Mouse (Mus musculus) heart, embryonic 16.5 days (tissue): ENCODE data around the gene Rimbp2. TPM values are rescaled to one million over a fixed set of nuclear protein-coding genes. Genes with fewer than 3 reads are reported as not detected.

Experiments
- ATAC-seq: fragments of 200-750 bp; cut with Nextera tagmentation; replicated peaks from 2 replicates; pipeline ENCODE4 v1.8.0; 2017; ENCODE audit warnings: moderate number of reproducible peaks; ENCODE audit not compliant: insufficient read depth, low FRiP score; ENCODE audit errors: extremely low read depth
- H3K27ac ChIP-seq: fragments of 300-500 bp; sonication (generic); 2 replicates; pipeline ENCODE4 v1.5.1; 2014; ENCODE audit warnings: mild to moderate bottlenecking, low read length, control low read depth, moderate library complexity
- H3K27me3 ChIP-seq: fragments of 300-500 bp; sonication (generic); 2 replicates; pipeline ENCODE4 v1.6.1; 2014; ENCODE audit warnings: low read length, mixed read lengths; ENCODE audit not compliant: control insufficient read depth, insufficient read depth
- H3K36me3 ChIP-seq: fragments of 300-500 bp; sonication (generic); 2 replicates; pipeline ENCODE4 v1.6.1; 2014; ENCODE audit not compliant: control insufficient read depth, insufficient read depth
- H3K4me1 ChIP-seq: fragments of 300-500 bp; sonication (generic); 2 replicates; pipeline ENCODE4 v1.6.1; 2014; ENCODE audit warnings: low read length, mixed read lengths; ENCODE audit not compliant: control insufficient read depth, insufficient read depth
- H3K4me2 ChIP-seq: fragments of 300-500 bp; sonication (generic); 2 replicates; pipeline ENCODE4 v1.6.1; 2014; ENCODE audit warnings: low read depth, mild to moderate bottlenecking, control low read depth, low read length
- H3K4me3 ChIP-seq: fragments of 300-500 bp; sonication (generic); 2 replicates; pipeline ENCODE4 v1.5.1; 2014; ENCODE audit warnings: mild to moderate bottlenecking, control low read depth, low read length
- H3K9ac ChIP-seq: fragments of 300-500 bp; sonication (generic); 2 replicates; pipeline ENCODE4 v1.6.1; 2014; ENCODE audit warnings: low read length, control low read depth
- H3K9me3 ChIP-seq: fragments of 300-500 bp; sonication (generic); replicated peaks from 2 replicates; pipeline ENCODE4 v1.6.1; 2016; ENCODE audit warnings: low read length; ENCODE audit not compliant: control insufficient read depth
- WGBS: fragments of 180-500 bp; shearing (Covaris S2); extraction: QIAGEN DNeasy Blood & Tissue Kit; methylation state at CpG from one replicate; pipeline ENCODE4 v1.1.7; 2014; 5-methylcytosine and 5-hydroxymethylcytosine counted together
- polyA plus RNA-seq: library from polyadenylated mRNA; unstranded; fragments of >200 nt; fragmentation: Nextera tagmentation; extraction: Ambion mirVana; gene quantifications from 2 replicates; pipeline ENCODE4 v1.2.1, GENCODE M21; 2015

Gene Rimbp2
- polyA plus RNA-seq, 1 experiment from 2014 or later = 0.14 TPM

GRCm38 (mm10) chr5:128845033-128845432 is 108.3 kb downstream of the Rimbp2 start:
- Histone ChIP-seq H3K27me3 (no peaks in the 10 kb centered on the region), H3K4me2 (no peak overlapping the region), H3K27ac (no peak overlapping the region), H3K36me3 (no peaks in the 10 kb centered on the region), H3K9ac (no peak overlapping the region), H3K4me1 (no peaks in the 10 kb centered on the region), H3K4me3 (no peak overlapping the region), H3K9me3 (peaks cover 7% of the 10 kb centered on the region; the same call in 1 of the 2 replicates)
- 84% methylated on average over 11 of the region's 11 CpGs for WGBS
- ATAC-seq = no peak

GRCm38 (mm10) chr5:128843982-128844381 is 109.3 kb downstream of the Rimbp2 start:
- no peak for ATAC-seq
- WGBS = 48% methylated on average over 2 of the region's 2 CpGs

GRCm38 (mm10) chr5:128841541-128841940 is 111.7 kb downstream of the Rimbp2 start:
- H3K27ac ChIP-seq = no peak overlapping the region
- no peak overlapping the region for H3K4me2 ChIP-seq
- no peak overlapping the region for H3K9ac ChIP-seq
- no peaks in the 10 kb centered on the region for H3K27me3 ChIP-seq
- H3K4me1 ChIP-seq = no peaks in the 10 kb centered on the region
- no peak for ATAC-seq
- no peak overlapping the region for H3K4me3 ChIP-seq
- no peaks in the 10 kb centered on the region for H3K36me3 ChIP-seq
- 50% methylated on average over 4 of the region's 4 CpGs for WGBS
- peaks cover 7% of the 10 kb centered on the region; the same call in 1 of the 2 replicates for H3K9me3 ChIP-seq

More at GRCm38 (mm10) chr5:128843982-128844381, 109.3 kb downstream of the Rimbp2 start:
- Histone ChIP-seq H3K4me2 (no peak overlapping the region), H3K9me3 (peaks cover 7% of the 10 kb centered on the region; the same call in 1 of the 2 replicates), H3K27me3 (no peaks in the 10 kb centered on the region), H3K9ac (no peak overlapping the region), H3K4me3 (no peak overlapping the region), H3K27ac (no peak overlapping the region), H3K36me3 (no peaks in the 10 kb centered on the region), H3K4me1 (no peaks in the 10 kb centered on the region)

- no peaks in the 10 kb centered on the region for H3K4me1 ChIP-seq
- no peak overlapping the region for H3K4me2 ChIP-seq
- 82% methylated on average over 7 of the region's 7 CpGs for WGBS
- H3K27me3 ChIP-seq = no peaks in the 10 kb centered on the region
- no peak for ATAC-seq
- no peak overlapping the region for H3K4me3 ChIP-seq
- H3K9me3 ChIP-seq = no peaks in the 10 kb centered on the region
- no peak overlapping the region for H3K9ac ChIP-seq
- H3K27ac ChIP-seq = no peak overlapping the region
- H3K36me3 ChIP-seq = no peaks in the 10 kb centered on the region
Observed at GRCm38 (mm10) chr5:128837045-128837444, 116.2 kb downstream of the Rimbp2 start.

GRCm38 (mm10) chr5:128834126-128834525 is 119.2 kb downstream of the Rimbp2 start:
- Histone ChIP-seq H3K4me3 (no peak overlapping the region), H3K4me2 (no peak overlapping the region), H3K9me3 (0 out of 2 replicates have a peak, but pooled peaks cover 7% of the 10 kb centered on the region), H3K27me3 (no peaks in the 10 kb centered on the region), H3K4me1 (no peaks in the 10 kb centered on the region), H3K36me3 (no peaks in the 10 kb centered on the region), H3K9ac (no peak overlapping the region), H3K27ac (no peak overlapping the region)
- WGBS = 69% methylated on average over 8 of the region's 8 CpGs
- no peak for ATAC-seq

GRCm38 (mm10) chr5:128822843-128823242 is 130.4 kb downstream of the Rimbp2 start:
- no peaks in the 10 kb centered on the region for H3K4me1 ChIP-seq
- H3K36me3 ChIP-seq = no peaks in the 10 kb centered on the region
- ATAC-seq = no peak
- no peaks in the 10 kb centered on the region for H3K27me3 ChIP-seq
- H3K27ac ChIP-seq = no peak overlapping the region
- H3K9ac ChIP-seq = no peak overlapping the region
- H3K4me2 ChIP-seq = no peak overlapping the region
- WGBS = 79% methylated on average over 3 of the region's 3 CpGs
- H3K9me3 ChIP-seq = no peaks in the 10 kb centered on the region
- H3K4me3 ChIP-seq = no peak overlapping the region

- no peaks in the 10 kb centered on the region for H3K36me3 ChIP-seq
- no peak overlapping the region for H3K4me2 ChIP-seq
- H3K4me3 ChIP-seq = no peak overlapping the region
- H3K4me1 ChIP-seq = no peaks in the 10 kb centered on the region
- H3K9me3 ChIP-seq = no peaks in the 10 kb centered on the region
- H3K9ac ChIP-seq = no peak overlapping the region
- 55% methylated on average over 12 of the region's 12 CpGs for WGBS
- H3K27me3 ChIP-seq = no peaks in the 10 kb centered on the region
- no peak overlapping the region for H3K27ac ChIP-seq
- no peak for ATAC-seq
Observed at GRCm38 (mm10) chr5:128819638-128820285, 133.5 kb downstream of the Rimbp2 start.

- Histone ChIP-seq H3K4me3 (no peak overlapping the region), H3K4me1 (no peaks in the 10 kb centered on the region), H3K9me3 (no peaks in the 10 kb centered on the region), H3K27ac (no peak overlapping the region), H3K36me3 (no peaks in the 10 kb centered on the region), H3K4me2 (no peak overlapping the region), H3K27me3 (no peaks in the 10 kb centered on the region), H3K9ac (no peak overlapping the region)
- 63% methylated on average over 8 of the region's 8 CpGs for WGBS
- no peak for ATAC-seq
Observed at GRCm38 (mm10) chr5:128815629-128816028, 137.7 kb downstream of the Rimbp2 start.

- H3K4me2 ChIP-seq = no peak overlapping the region
- H3K9me3 ChIP-seq = no peaks in the 10 kb centered on the region
- ATAC-seq = no peak
- WGBS = 73% methylated on average over 6 of the region's 6 CpGs
- H3K4me3 ChIP-seq = no peak overlapping the region
- H3K4me1 ChIP-seq = no peaks in the 10 kb centered on the region
- H3K27me3 ChIP-seq = no peaks in the 10 kb centered on the region
- no peaks in the 10 kb centered on the region for H3K36me3 ChIP-seq
- no peak overlapping the region for H3K27ac ChIP-seq
- no peak overlapping the region for H3K9ac ChIP-seq
Observed at GRCm38 (mm10) chr5:128815078-128815477, 138.2 kb downstream of the Rimbp2 start.
